Comparison of ENCODE assay signal across 22 mouse cellular contexts in genomic region chr11:58065025-58065424, GRCm38 (mm10). TPM values are rescaled to one million over a fixed set of nuclear protein-coding genes. Genes with fewer than 3 reads are reported as not detected.
"Had no signal": no experiment of that assay in that cellular context is flagged by ENCODE, and none has a peak within 500 bp of the region (broad histone marks: within the 10 kb centered on the region; RNA-seq: fewer than 3 reads in every experiment).

No protein-coding gene starts in this region.

- DNase-seq: retina, postnatal 1 day; right cerebral cortex, adult 18-20 months; right cerebral cortex, postnatal 14 days; right cerebral cortex, postnatal 25 days; right cerebral cortex, postnatal 4 days; spleen, adult 18-20 months; thymus, adult 18-20 months; thymus, adult 2 months; thymus, postnatal 14 days; thymus, postnatal 25 days; thymus, postnatal 36 days; thymus, postnatal 4 days had no signal

- H3K4me3 ChIP-seq: neural tube, embryonic 12.5 days; neural tube, embryonic 13.5 days; neural tube, embryonic 15.5 days; stomach, embryonic 15.5 days had no signal

- H3K9me3 ChIP-seq: neural tube, embryonic 12.5 days; neural tube, embryonic 13.5 days; neural tube, embryonic 15.5 days; stomach, embryonic 15.5 days had no signal

- H3K4me1 ChIP-seq: neural tube, embryonic 12.5 days; neural tube, embryonic 15.5 days had no signal

- H3K4me2 ChIP-seq: neural tube, embryonic 12.5 days; neural tube, embryonic 13.5 days; neural tube, embryonic 15.5 days; stomach, embryonic 15.5 days had no signal

- H3K27ac ChIP-seq: neural tube, embryonic 12.5 days; neural tube, embryonic 13.5 days; neural tube, embryonic 15.5 days; stomach, embryonic 15.5 days; stomach, postnatal 0 days had no signal

- H3K27me3 ChIP-seq: neural tube, embryonic 12.5 days; neural tube, embryonic 13.5 days; neural tube, embryonic 15.5 days; stomach, embryonic 15.5 days had no signal

- H3K9ac ChIP-seq: neural tube, embryonic 12.5 days; neural tube, embryonic 13.5 days; neural tube, embryonic 15.5 days; stomach, embryonic 15.5 days had no signal

RNA-seq across cellular contexts. Expression of gene Gm12248, which starts 27.9 kb away (rescaled TPM):
- total RNA-seq: neutrophil, adult 5-6 weeks had no signal
- polyA plus RNA-seq: neural tube, embryonic 12.5 days; neural tube, embryonic 13.5 days; neural tube, embryonic 14.5 days; neural tube, embryonic 15.5 days; stomach, embryonic 14.5 days; stomach, embryonic 15.5 days; stomach, embryonic 16.5 days; stomach, postnatal 0 days; urinary bladder, adult 2 months had no signal
